Mouse (Mus musculus) c-Kit-negative CD71-positive TER-119-positive erythroid progenitor cells, embryonic 14.5 days (primary cell): ENCODE data around the gene Cnga2.
"Not testable (repeated sequence)": the region's sequence is repeated elsewhere in the genome, so short reads cannot be mapped to it uniquely, and the experiment has no call there.

ENCODE experiments used
- DNase-seq: peaks from one replicate; pipeline ENCODE4 v3.0.0-alpha.2; 2013; ENCODE audit warnings: low read depth, low spot score

The Cnga2 gene

GRCm38 (mm10) chrX:71991549-71991948, at the start of gene Cnga2:
Gene Cnga2, plus strand, starts transcription at chrX:71991849.
- no peak for DNase-seq

- DNase-seq = peak; percentile 0
Measured at GRCm38 (mm10) chrX:71946631-71947030, 45.0 kb upstream of the Cnga2 start.

- no peak for DNase-seq
Measured at GRCm38 (mm10) chrX:71958366-71958765, 33.3 kb upstream of the Cnga2 start.

- no peak for DNase-seq
Measured at GRCm38 (mm10) chrX:71962073-71963051, 29.3 kb upstream of the Cnga2 start, which contains the start of gene Prrg3. Gene Prrg3, plus strand, starts transcription at chrX:71962624.

- DNase-seq = no peak
Measured at GRCm38 (mm10) chrX:71963275-71963912, 28.3 kb upstream of the Cnga2 start.

- DNase-seq = no peak
Measured at GRCm38 (mm10) chrX:71968216-71968615, 23.4 kb upstream of the Cnga2 start.

- no peak for DNase-seq
Measured at GRCm38 (mm10) chrX:71968816-71969215, 22.8 kb upstream of the Cnga2 start.

GRCm38 (mm10) chrX:71971325-71971724, 20.3 kb upstream of the Cnga2 start:
- DNase-seq = no peak

GRCm38 (mm10) chrX:71972686-71973085, 19.0 kb upstream of the Cnga2 start, which contains the start of gene Fate1:
Gene Fate1, plus strand, starts transcription at chrX:71972986.
- DNase-seq = no peak

GRCm38 (mm10) chrX:71977681-71978080, 14.0 kb upstream of the Cnga2 start:
- DNase-seq = not testable (repeated sequence)

- DNase-seq = no peak
Measured at GRCm38 (mm10) chrX:71980443-71980842, 11.2 kb upstream of the Cnga2 start.

- DNase-seq = no peak
Measured at GRCm38 (mm10) chrX:71981322-71981721, 10.3 kb upstream of the Cnga2 start.

- DNase-seq = no peak
Measured at GRCm38 (mm10) chrX:71983205-71983604, 8.4 kb upstream of the Cnga2 start.

GRCm38 (mm10) chrX:71983775-71984174, 7.9 kb upstream of the Cnga2 start:
- no peak for DNase-seq

- DNase-seq = no peak
Measured at GRCm38 (mm10) chrX:71995972-71996371, 4.3 kb downstream of the Cnga2 start.

- no peak for DNase-seq
Measured at GRCm38 (mm10) chrX:72009930-72010329, 18.3 kb downstream of the Cnga2 start.

- DNase-seq = no peak
Measured at GRCm38 (mm10) chrX:72012236-72012635, 20.6 kb downstream of the Cnga2 start.

- DNase-seq = no peak
Measured at GRCm38 (mm10) chrX:72012804-72013203, 21.2 kb downstream of the Cnga2 start.

- DNase-seq = no peak
Measured at GRCm38 (mm10) chrX:72022241-72022640, 30.6 kb downstream of the Cnga2 start.

- DNase-seq = no peak
Measured at GRCm38 (mm10) chrX:72022750-72023398, 31.2 kb downstream of the Cnga2 start.

GRCm38 (mm10) chrX:72023542-72023941, 31.9 kb downstream of the Cnga2 start:
- no peak for DNase-seq

- DNase-seq = no peak
Measured at GRCm38 (mm10) chrX:72044056-72044455, 52.4 kb downstream of the Cnga2 start.
